Mouse (Mus musculus): ENCODE data around the gene Katnb1. TPM values are rescaled to one million over a fixed set of nuclear protein-coding genes. Genes with fewer than 3 reads are reported as not detected.

Katnb1 gene
- total RNA-seq, 2 experiments from 2014 or later, result 6.6 to 7.4 TPM

DNA sequence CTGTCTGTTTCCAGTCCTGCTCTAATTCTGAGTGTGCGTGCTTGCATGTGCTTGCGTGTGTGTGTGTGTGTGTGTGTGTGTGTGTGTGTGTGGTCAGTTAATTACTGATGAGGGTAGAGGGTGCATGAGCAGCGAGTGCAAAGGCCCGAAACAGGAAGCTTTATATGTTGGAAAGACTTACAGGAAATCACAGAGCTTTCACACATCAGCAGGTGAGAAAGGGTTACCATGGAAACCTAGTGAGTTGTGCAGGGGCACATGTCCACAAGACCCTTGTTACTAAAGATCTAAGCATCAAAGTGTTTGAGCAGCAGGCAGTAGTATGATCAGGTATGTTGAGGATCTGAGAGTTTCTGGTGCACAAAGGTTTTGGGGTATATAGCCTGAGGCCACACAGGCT lies 3.3 kb downstream of the Katnb1 start:
- no peak for DNase-seq (ENCODE audit: low spot score)

DNA sequence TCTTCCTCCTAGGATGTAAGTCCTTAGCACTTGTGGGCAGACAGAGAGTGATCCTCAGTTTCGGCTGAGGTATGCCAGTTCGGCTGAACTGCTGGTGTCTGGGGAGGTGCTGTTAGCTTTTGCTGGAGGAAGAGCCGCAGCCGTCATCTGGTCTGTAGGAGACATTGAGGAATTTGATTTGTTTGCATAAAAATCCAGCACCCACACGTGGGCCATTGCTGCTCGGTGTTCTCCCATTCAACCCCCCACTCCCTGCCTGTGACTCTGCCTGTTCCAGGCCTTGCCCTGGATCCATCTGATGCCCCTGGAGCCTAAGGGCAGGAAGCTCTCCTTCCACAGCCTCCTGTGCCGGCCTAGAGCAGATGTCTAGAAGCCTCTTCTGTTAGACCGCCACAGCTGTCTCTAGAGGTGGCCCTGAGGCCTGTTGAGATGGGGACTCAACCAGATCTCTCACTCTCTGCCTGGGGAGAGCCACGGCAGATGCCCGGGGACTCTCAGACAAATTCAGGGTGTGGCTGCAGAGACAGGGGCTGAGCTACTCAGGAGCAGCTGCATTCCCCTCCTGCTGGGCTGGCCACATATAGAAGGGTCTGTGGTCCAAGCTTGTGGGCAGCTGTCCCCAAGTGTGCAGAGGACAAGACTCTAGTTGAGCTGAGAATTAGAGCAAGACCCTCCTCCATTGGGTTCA lies 3.9 kb downstream of the Katnb1 start:
- no peak for DNase-seq (ENCODE audit: low spot score)

DNA sequence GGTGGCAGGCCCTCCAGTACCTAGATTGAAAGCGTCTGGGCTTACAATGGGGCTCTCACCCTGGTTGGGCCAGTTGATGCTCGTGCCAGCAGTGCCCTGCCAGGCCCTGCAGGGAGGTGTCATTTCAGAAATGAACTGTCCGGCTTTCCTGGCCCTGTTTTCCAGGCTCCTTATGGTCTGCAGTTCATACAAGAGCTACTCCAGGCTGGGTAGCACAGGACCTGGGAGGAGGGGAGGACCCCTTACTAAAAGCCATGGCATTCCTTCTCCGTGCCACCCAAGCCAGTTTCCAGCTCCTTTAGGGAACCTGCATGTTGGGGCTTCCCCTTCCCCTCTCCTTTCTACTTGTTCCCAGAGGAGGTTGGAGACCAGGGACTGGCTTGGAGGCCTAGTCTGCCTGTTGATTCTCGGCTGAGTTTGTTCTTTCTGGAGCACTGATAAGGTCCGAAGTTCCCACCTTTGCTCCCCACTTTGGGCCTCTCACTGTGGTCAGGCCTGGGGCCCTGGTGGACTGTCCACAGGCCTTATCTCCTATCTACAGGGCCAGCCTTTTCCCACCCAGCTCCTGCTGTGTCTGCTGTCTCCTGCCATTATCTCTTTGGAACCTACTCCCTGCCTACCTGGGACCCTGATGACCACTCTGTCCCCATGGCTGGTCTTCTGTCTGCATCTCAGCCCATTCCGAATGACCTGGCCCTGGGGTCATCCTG lies 4.6 kb downstream of the Katnb1 start:
- DNase-seq (ENCODE audit: low spot score), result no peak

DNA sequence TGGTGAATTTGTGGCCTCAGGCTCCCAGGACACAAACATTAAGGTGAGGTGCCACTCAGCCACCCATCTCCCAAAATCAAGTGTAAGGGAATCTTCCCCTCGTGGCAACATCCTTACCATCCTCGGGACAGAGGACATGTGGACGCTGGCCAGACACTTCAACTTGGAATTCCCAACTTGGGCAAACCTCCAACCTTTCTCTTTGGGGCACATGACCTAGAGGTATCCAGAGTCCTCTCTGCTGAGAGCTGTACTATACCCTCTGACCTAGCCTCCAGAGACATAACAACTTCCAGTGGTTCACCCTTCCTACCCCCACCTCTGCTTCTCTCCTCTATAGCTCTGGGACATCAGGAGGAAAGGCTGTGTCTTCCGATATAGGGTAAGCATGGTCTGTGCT lies 12.6 kb downstream of the Katnb1 start:
- no peak for DNase-seq (ENCODE audit: low spot score)

DNA sequence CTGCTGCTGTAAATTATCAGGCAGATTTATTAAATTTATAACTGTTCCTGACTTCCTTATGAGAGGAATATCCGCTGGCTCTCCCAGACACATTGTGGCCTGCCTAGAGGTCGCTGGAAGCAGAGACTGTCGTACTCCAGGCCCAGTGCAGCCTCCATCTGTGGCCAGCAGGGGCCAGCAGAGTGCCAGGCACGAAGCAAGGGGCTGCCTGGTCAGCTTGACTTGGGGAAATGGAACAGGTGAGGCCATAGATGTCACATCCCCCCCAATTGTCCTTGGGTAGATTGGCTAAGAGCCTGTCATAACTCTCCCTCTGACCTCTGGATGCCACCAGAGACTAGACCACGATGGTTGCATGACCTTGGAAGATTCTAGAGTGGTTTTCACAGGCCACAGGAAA lies 18.0 kb downstream of the Katnb1 start:
- DNase-seq (ENCODE audit: low spot score), result peak; percentile 74

DNA sequence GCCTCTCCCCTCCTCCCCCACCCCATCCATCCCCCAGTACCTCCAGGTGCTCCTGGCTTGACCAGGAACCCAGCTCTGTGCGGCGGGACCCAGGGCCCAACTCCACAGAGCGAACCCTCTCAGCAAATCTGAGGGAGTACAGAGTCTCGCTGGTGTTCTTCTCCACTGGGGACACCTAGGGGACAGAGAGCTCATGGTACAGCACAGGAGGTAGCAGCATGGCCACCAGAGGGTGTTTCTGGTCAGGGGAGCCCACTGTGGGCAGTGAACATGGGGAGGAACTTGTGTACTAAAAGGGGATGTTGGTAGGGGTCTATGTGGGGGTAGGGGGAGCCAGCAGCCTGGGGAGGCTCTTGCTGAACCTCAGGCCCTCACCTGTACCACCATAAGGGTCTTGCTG lies 21.0 kb downstream of the Katnb1 start:
- DNase-seq (ENCODE audit: low spot score), result no peak

DNA sequence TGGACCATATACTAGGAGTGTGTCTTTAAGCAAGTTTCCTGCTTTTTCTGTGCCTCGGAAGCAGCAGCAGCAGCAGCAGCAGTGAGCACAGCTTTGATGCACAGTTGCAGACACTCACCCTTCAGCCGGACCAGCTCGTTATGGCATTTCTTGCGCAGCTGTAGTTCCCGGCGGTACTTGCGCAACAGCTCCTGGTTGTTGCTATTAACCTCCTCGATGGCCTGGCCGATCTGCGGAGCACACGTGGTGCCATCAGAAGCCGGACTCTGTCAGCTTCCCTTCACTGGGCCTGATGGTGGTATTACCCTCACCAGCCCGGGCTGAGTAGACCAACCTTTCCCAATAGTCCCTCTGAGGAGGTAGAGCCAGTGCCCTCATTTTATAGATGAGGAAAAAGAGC lies 26.3 kb downstream of the Katnb1 start:
- DNase-seq (ENCODE audit: low spot score), result no peak

DNA sequence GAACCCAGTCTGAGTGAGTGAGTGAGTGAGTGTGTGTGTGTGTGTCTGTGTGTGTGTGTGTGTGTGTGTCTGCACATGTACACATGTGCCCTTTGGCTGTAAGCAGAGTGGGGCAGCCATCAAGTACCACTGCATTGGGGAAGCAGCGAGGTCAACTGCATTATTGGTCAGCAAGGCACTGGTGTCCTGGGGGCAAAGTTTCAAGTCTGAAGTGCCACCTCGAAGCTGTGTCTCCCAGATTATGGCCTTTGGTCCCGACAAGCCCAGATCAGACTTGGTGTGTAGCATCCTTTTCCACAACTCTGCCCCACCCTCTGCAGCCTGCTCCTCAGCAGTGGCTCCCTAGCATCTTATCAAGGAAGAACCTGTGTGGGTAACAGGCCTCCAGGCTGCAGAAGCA lies 31.6 kb downstream of the Katnb1 start:
- no peak for DNase-seq (ENCODE audit: low spot score)

DNA sequence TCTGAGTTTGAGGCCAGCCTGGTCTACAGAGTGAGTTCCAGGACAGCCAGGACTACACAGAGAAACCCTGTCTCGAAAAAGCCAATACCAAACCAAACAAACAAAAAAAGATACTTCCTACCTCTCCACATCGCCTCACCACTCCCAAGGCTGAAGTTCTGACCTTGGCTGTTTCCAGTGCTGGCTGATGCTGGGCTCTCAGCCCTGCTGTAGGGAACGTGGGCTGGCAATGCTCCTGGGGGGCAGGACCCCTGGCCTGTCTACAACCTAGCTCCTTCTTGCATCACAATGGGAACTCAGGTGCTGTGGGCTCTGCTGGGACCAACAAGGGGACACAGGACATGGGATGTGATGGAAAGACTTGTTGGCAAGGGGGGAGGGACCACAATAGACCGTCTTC lies 32.1 kb downstream of the Katnb1 start:
- DNase-seq (ENCODE audit: low spot score), result no peak

DNA sequence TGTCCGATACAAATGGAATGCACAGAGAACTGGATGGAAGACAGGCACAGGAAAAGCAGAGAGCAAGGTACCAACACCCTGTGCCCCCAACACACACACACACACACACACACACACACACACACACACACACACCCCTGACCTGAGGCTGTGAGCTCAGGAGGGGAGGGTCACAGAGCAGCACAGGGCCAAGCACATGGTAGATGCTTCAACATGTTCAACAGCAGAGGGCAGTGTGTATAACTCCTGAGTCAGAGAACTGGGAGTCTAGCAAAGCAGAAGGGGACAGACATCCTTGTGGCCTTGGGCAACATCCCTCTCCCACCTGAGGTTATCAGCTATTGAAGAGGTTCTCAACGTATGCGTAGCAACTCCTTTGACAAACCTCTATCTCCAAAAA lies 32.8 kb downstream of the Katnb1 start:
- DNase-seq (ENCODE audit: low spot score), result peak; percentile 47

DNA sequence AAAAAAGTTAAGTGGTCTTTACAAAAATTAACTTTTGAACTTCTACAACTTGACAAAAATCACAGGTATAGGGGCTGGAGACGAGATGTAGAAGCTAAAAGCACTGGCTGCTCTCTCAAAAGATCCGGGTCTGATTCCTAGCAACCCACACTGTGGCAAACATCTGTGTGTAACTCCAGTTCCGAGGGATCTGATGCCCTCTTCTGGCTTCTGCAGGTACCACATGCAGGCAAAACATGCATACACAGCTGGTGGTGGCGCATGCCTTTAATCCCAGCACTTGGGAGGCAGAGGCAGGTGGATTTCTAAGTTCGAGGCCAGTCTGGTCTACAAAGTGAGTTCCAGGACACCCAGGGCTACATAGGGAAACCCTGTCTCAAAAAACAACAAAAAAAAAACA lies 42.5 kb downstream of the Katnb1 start:
- DNase-seq (ENCODE audit: low spot score), result no peak

DNA sequence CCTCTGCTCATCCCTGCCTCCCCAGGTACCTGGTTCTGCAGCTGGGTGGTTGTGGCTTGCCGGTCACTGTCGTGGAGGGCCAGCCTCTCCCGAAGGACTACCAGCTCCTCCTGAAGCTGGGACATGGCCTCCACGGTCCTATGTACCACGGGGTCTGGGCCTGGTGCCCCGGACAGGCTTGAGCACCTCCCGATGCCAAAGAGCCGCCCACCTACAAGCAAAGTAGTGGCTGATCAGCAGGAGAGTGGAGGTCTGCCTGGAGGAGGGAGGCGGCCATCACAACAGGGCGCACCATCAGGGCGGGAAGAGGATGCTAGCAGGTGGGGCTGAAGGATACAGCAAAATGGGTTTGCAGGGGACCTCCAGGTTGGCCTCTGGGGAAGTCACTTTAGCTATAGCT lies 45.5 kb downstream of the Katnb1 start:
- DNase-seq (ENCODE audit: low spot score), result no peak

DNA sequence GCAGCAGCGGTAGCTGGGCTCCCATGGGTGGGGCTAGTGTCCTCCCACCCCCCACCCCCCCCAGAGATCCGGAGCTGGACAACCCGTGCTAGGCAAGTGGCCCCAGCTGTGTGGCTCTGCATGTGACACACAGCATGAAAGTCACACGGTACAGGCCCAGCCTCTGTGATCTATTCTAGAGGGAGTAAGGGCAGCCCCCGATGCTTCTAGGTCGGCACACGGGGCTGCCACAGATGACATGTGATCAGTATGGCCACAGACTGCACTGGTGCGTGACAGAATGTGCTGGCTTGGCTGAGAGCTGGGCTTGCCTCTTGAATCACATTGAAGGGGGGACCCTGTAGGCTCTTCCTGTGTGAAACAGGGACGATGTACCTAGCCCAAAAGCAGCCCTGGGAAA lies 46.7 kb downstream of the Katnb1 start:
- no peak for DNase-seq (ENCODE audit: low spot score)

DNA sequence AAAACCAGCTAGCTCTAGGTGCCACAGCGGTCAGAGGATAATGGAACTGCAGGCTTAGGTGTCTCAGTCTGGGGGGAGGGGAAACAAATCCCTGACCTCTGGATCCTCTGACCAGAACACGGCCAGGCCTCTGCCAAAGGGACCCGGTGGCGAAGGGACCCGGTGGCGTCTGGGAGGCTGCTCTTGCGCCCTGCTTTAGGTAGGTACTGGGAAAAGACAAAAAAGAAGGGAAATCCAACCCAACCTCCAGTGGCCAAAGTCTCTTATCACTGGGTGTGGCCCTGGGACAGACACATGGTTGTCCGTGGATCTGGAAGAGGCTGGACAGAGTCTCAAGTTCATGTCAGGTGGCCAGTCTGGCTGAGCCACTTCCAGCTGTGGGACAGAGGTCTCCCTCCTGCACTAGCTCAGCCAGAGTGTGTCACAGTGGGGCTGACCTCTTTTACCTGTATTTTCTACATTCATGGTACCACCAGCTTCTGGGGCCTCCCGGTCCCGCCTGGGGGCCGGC lies 47.8 kb downstream of the Katnb1 start:
- no peak for DNase-seq (ENCODE audit: low spot score)

DNA sequence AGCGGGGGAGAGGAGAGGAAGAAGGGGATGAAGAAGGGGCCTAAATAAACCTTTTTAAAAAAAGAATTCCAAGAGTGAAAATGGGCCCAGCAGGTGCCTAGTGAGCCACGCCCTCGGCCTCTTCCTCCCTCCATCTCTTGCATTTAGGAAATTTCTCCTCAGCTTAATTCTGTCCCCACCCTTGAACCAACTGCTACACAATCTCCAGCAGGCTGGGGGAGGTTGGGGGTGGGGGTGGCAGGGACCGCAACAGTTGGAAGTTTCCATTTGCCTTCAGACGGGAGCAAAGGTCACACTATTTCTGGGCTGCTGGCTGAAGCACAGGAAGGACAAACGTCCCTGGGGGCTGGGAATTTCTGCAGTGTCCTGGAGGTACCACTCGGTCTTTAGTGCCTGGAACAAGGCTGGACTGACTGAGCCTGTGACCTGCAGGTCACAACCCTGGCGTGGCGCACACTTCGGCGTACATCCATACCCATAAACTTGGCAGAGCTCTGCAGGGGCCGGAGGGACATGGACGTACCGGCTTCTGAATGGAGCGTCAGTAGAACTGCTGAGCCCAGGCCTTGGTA lies 50.1 kb downstream of the Katnb1 start:
- peak; percentile 31 for DNase-seq (ENCODE audit: low spot score)

DNA sequence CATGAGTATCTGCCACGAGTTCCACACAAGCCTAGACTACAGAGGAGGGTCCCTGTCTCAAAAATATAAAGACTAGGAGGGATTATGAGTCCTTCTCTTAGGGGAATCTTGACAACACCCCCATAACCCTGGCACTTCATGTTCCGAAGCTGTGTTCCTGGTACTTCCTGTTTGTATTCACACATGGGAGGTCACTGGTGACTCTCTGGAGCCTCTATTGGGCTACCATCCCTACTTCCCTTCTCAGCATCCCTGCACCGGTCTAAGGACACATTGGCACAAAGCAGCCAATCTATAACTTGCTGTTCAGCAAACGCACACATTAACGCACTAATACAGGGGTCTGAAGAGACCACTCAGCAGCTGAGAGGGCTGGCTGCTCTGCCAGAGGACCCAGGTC lies 51.0 kb downstream of the Katnb1 start:
- no peak for DNase-seq (ENCODE audit: low spot score)

DNA sequence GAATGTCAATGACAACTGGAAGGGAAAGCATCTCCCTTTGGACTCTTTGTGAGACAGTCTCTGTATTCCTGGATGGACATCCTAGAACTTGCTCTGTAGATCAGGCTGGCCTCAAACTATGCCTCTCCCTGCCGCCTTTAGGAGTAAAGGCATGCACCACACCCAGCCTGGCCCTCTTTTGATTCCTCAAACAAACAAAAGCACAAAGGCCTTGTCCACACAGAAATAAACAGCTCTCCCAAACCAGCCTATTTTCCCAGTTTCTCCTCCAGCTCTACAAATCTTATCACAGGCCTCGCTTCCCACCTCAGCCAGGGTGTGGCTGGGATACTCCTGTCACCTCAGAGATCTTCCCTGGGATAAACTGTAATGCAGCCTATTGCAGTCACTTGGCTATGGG lies 53.2 kb downstream of the Katnb1 start:
- no peak for DNase-seq (ENCODE audit: low spot score)

DNA sequence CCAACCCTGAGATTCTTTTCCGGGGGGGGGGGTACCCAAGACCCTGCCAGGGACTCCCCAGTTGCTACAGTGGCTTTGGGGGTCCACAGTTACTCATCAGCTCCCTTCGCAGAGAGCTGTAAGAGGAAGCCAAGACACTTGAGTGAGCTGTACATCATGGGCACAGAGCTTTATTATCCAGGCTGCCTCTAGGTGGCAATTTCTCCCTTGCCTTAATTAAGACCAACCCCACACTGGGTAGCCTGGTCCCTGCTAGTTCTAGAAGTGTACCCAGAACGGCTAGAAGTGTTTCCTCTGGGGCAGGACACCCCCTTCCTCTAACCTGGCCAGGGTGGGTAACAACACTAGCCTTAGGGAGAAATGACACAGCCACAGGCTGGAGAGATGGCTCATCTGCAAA lies 54.3 kb downstream of the Katnb1 start:
- DNase-seq (ENCODE audit: low spot score), result no peak

DNA sequence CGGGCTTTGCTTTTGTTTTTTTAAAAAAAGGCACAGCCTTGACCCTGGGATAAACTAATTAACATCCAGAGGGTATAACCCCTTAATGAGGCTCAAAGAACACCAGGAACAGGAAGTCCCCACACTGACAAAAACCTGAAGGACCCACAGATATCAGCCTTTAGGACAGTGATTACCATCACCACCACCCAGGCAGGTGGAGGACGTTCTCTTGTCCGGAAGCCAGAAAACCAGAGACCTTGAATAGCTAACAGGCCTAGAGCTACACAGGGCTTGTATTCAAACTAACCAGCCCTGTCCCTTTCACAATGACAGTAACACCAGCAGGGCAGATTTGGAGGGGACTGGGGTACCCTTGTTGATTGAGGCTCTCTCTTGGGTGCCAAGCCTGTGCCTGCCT lies 55.2 kb downstream of the Katnb1 start:
- DNase-seq (ENCODE audit: low spot score), result no peak

DNA sequence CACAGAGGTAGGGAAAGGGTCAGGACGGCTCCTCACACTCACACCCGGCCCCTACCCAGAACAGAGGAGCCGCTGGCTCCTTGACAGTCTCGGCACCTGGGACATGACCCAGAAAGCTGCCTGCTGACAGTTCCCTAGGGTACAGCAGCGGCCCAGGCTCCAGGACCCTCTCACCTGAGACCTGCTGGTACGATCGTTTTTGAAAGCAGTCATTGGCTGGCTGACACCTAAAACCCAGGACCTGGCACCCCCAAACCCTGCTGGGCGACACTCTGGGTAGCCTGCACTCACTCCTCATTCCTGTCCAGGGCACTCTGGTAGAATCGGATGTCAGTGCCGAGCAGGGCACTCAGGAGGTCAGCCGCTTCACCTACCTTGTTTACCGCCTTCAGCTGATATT lies 56.2 kb downstream of the Katnb1 start:
- no peak for DNase-seq (ENCODE audit: low spot score)

DNA sequence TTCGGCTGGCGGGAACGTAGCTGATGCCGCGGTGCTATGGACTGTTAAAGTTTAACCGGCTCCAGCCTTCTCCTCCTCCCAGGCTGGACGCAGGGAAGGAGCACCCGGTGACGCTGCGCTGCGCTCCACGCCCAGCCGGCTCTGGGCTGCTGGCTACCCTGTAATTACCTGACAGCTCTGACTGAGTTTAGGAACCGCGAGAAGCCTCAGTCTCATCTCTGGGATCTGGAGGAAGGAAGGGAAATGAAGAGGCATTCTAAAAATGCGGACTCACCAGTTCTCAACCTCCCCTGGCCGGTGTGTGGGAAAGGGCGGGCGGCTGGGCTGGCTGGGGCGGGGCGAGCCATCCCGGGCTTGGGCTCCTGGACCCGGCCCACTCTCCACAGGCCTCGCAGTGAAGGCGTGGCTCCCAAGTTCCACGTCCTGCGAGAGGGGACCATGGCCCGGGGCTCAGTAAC lies 56.7 kb downstream of the Katnb1 start:
- DNase-seq (ENCODE audit: low spot score), result peak; percentile 47

DNA sequence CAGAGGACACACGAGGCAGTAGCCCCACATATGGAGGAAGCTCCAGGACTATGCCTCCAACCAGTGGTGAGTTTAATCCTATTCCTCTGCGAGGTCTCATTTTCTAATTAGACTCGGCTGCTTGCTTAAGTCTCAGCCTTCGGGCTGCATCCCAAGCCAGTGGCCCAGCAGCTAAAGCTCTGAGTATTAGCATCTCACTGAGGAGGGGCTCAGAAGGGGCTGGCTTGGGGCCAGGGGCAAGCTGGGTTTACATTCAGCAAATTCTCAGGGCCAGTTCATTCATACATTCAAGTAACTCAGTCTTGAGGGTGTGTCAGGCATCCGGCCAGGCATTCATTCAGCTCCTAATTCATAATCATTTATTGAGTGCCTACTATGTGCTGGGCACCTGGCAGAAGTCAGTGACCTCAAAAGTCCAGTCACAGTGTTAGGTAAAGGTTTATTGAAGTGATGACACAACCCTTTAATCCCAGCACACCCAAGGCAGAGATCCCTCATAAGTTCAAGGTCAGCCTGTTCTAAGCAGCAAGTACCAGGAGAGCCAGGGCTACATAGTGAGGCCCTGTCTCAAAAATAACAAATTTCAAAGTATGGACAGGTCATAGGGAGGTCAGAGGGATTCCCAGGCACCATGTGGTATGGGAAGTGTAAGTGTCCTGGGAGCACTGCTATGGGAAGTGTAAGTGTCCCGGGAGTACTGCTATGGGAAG lies 57.5 kb downstream of the Katnb1 start:
- no peak for DNase-seq (ENCODE audit: low spot score)
